Mouse (Mus musculus) ES-Bruce4 (cell line): Measurements from ENCODE around the gene Astn1.

Source experiments
- CTCF ChIP-seq: IDR thresholded peaks from one replicate; pipeline ENCODE4 v1.8.1; 2011; ENCODE audit warnings: low read depth, low read length
- POLR2A ChIP-seq: IDR thresholded peaks from one replicate; pipeline ENCODE4 v1.8.1; 2011; ENCODE audit warnings: low read length; ENCODE audit not compliant: insufficient read depth

- TF ChIP-seq POLR2A: no peak
- TF ChIP-seq CTCF: peak; percentile 81
Observed at GRCm38 (mm10) chr1:158596726-158597448, 234.8 kb downstream of the Astn1 start.
